Mouse (Mus musculus) T-cell, adult 2 months (primary cell): ENCODE measurements around the gene Lhfpl2.

Source experiments
- DNase-seq: peaks from one replicate; pipeline ENCODE4 v3.0.0; 2022; ENCODE audit warnings: low spot score

Gene Lhfpl2

GRCm38 (mm10) chr13:94057563-94058560 lies at the start of gene Lhfpl2:
Gene Lhfpl2 (plus strand): TSS chr13:94057796.
- peak; percentile 4 for DNase-seq

- no peak for DNase-seq
These were observed 45.5 kb upstream of the Lhfpl2 start for GRCm38 (mm10) chr13:94011996-94012575.

GRCm38 (mm10) chr13:94013986-94014385 lies 43.6 kb upstream of the Lhfpl2 start:
- no peak for DNase-seq

DNA sequence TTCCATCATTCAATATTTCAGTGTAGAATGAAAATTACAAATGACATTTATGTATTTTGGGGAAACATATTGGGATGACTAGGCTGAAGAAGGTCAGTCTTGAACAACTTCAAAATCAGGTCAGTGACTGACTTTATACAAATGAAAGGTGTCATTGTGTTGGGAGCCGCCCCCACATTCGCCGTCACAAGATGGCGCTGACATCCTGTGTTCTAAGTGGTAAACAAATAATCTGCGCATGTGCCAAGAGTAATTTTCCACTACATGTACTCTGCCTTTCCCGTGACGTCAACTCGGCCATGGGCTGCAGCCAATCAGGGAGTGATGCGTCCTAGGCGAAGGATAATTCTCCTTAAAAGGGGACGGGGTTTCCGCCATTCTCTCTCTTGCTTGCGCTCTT lies 33.0 kb upstream of the Lhfpl2 start:
- DNase-seq: peak; percentile 9

DNA sequence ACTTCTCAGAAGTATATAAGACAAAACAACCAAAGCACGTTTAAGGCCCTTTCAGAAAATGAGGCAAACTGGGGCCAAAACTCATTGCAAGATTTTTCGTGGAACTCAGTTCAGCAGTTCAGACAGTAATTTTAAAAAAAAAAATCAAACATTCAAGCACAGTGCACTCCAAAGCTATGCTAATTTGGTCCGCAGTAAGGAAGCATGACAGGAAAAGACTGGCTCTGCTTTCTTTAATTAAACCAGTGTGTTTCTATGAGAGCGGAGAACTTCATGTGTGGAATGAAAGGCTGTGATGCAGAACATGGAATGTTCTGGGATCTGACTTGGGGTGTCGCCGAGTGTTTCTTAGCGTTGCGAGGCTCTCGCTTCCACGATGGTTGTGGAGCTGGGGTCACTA lies 28.4 kb upstream of the Lhfpl2 start:
- no peak for DNase-seq

- DNase-seq: no peak
These were observed 27.0 kb upstream of the Lhfpl2 start for GRCm38 (mm10) chr13:94030551-94030950.

DNA sequence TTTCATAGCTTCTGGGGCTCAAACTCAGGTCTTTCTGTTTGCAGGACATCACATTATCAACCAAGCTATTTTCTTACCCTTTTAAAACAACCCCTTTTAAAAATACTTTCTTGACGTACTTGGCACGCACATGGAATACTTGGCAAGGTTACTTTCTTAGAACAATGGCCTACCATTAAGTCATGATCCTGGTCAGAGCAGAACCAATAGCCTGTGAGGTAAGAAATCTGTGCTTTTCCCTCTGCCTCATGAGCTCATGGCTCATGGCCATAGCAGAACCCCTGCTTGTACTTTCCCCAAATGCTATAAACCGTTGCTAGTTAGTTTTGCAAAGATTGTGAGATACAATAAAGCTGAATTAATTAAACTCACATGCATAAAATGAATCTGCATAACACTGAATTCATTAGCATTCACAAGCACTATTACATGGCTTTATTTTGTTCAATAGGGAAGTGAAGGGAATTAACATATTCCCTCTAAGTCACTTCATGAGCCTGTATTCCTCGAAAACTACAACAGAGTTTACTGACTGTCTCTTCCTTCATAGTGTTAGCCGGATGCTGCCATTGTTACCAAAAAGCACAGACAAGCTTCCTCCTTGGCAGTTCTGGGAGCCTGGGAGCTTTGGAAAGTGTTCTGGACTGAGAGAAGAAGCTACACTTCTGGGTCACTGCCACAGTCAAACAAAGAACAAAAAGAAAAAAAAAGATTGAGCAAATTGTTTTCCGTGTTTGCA lies 20.1 kb upstream of the Lhfpl2 start:
- no peak for DNase-seq

- no peak for DNase-seq
These were observed 19.6 kb upstream of the Lhfpl2 start for GRCm38 (mm10) chr13:94038052-94038340.

DNA sequence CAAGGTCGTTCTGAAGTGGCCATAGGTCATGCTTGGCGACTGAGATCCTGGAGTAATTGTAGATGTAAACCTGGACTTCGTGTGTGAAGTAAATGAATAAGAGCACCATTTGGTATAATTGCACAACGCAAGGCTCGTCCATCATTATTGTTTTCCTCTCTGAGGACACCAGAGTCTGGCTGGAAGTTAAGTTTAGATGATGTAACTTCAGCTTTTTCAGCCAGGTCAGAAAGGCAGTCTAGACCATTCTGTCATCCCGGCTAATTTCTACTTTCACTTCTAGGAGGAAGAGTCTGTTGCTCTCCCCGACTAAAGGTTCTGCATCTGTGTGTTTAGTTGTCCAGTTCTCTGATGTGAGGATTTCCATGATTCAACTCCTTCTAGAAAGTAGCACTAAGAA lies 7.6 kb upstream of the Lhfpl2 start:
- no peak for DNase-seq

- no peak for DNase-seq
These were observed 6.8 kb upstream of the Lhfpl2 start for GRCm38 (mm10) chr13:94050782-94051181.

DNA sequence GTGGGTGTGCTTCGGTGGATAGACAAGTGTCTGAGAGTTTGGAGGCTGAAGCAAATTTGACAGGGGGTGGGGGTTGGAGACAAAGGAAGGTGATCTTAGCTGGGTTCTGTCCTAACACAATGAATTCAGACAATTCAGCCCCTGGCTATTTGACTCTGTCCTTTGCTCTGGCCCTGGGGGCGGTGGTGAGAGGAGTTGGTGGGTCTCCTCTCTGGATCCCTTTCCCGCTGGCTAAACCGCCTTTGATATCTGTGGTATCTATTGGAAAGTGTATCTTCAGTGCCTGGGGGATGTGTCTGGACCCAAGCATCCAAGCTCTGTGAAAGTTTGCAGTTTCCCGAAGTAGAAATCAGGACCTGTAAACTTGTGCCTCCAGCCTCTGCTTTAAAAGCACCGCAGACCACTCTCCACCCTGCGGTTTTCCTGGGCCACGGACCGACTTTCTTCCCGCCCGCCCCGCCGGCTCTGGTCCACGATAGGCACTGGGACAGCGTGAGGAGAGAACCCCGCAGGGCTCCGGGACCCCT lies 497 bp upstream of the Lhfpl2 start:
- DNase-seq: peak; percentile 2

- DNase-seq: no peak
These were observed 1.1 kb downstream of the Lhfpl2 start for GRCm38 (mm10) chr13:94058642-94059222.

DNA sequence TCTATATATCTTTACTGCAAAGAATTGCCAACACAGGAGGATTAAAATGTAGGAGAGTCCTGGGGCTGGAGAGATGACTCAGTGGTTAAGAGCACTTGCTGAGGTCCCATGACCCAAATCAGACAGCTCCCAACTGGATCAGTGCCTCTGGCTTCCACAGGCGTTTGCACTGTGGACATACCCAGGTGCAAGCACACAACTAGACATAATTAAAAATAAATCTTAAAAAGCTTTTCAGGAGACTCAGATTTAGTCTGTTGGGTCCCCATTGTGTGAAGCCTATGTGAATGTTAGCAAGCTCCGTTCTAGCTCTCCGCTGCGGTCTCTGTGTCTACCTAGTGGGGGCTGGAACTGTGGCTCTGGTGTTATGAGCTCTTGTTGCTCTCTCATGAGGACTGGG lies 1.8 kb downstream of the Lhfpl2 start:
- no peak for DNase-seq

DNA sequence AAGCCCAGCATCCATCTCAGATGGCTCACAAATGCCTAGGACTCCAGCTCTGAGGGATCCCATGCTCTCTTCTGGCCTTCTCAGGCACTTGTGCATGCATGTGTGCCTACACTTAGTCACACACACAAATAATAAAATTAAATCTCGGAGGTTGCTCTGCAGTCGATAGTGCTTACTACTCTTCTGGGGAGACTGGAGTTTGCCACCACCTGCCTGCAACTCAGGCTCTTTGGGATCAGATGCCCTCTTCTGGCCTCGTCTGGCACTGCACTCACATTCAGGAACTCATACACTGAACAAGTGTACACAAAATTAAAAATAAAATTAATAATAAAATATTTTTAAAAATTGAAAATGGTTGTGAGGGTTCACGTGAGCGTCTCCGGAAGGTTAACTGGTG lies 2.2 kb downstream of the Lhfpl2 start:
- peak; percentile 19 for DNase-seq

- DNase-seq: no peak
These were observed 2.9 kb downstream of the Lhfpl2 start for GRCm38 (mm10) chr13:94060461-94060860.

- no peak for DNase-seq
These were observed 3.8 kb downstream of the Lhfpl2 start for GRCm38 (mm10) chr13:94061256-94061877.

DNA sequence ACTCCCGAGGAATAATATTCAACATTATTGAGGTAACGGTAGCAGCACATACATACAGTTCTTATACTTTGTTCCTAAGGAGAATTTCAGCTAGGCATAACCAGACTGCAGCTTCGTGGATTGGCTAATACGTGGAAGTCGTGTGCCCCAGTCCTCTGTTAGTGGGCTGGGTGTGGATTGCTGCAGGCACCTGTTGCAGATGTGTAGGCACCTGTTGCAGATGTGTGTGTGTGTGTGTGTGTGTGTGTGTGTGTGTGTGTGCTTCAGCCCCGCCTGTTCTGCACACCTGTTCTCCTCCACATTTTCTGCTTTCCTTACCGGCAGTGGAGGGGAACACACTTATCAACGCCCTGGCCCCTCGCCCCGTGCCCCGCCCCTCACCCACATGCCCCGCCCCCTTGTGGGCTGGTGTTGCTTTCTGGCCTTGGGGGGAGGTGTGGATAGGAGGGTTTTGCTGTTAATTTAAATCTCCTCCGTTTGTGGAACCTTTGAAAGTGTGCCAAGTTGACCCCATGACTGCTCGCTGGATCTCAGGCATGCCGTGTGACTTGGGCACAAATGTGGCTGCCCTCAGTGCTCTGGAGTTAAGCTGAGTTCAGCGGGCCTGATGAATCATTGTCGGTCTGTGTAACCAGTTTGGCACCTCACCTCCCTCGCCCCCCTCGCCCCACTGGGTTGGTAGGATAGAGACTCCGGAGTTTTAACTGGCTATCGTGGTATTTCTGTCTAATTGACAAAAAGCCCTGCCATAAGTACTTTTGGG lies 4.9 kb downstream of the Lhfpl2 start:
- DNase-seq: no peak

- DNase-seq: no peak
These were observed 5.6 kb downstream of the Lhfpl2 start for GRCm38 (mm10) chr13:94063156-94063555.

DNA sequence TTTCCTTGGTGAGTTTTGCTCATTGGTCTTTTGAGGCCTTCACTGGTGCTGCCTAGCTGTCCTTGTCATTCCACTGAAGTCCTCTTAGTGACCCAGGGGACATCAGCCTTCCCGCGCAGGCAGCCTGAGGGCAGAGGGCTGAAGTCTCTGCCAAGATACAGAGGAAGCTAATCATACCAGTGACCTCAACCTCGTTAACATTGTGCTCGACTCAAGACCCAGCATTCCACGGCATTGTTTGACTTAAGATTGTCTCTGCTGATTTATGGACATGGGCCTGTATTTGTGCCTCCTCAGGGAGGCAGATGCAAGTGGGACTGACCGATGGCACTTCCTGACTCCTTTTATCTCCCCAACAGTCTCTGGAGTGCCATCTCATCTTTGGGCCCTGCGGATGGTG lies 7.0 kb downstream of the Lhfpl2 start:
- no peak for DNase-seq

GRCm38 (mm10) chr13:94065276-94066050 lies 7.9 kb downstream of the Lhfpl2 start:
- no peak for DNase-seq
